Mouse (Mus musculus) kidney, adult 9 months (tissue): ENCODE data around the gene Bsn.

Source experiments
- DNase-seq: peaks from one replicate; pipeline ENCODE4 v3.0.0; 2022

The Bsn gene

DNA sequence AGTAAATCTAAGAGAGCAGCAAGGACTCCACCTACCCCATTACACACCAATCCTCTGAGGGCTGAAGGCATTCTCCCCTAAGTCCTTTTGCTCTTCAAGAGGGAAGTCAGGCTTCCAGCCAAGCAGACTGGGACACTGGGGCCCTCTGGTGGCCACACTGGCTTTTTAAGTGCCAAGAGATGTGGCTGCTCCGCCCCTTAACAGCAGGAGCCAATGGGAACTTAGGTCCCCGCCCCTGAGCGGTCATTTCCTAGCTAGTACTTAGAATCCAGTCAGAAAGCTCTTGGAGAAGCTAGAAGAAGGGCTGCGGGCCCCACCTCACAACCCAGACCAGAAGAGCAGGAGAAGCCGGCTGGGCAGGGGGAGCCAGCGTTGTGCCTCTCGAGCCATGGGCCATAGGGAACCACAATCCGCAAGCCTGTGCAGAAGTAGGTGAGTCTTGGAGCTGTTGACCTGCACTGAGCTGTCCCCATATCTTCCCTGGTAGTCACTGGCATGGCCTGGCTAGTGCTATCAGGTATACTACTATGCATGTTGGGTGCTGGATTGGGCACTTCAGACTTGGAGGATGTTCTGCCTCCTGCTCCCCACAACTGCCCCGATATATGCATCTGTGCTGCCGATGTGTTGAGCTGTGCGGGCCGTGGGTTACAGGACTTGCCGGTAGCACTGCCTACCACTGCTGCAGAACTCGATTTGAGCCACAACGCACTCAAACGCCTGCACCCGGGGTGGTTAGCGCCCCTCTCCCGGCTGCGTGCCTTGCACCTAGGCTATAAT, 137.1 kb downstream of the Bsn start, which contains the start of gene Amigo3:
TSS of gene Amigo3 (plus strand) at position 275 of the 780 bp plus-strand sequence.
- DNase-seq: peak; percentile 99

- no peak for DNase-seq
Observed at GRCm38 (mm10) chr9:108052411-108052810, 137.8 kb downstream of the Bsn start.

DNA sequence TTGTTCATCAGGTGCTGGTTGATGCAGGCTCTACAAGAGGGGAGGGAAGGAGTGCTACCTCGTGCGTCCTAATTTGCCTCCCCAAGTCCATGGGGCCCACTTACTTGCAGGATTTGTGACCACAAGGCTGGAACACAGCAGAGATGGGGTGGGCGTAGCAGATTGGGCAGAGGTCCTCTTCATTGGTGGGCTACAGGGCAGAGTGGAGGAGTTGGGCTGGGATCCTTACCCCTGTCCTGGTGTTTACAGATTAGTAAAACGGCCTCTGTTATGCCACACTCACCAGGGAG, 138.3 kb downstream of the Bsn start:
- no peak for DNase-seq

GRCm38 (mm10) chr9:108051184-108051930, 138.8 kb downstream of the Bsn start:
- DNase-seq: no peak

DNA sequence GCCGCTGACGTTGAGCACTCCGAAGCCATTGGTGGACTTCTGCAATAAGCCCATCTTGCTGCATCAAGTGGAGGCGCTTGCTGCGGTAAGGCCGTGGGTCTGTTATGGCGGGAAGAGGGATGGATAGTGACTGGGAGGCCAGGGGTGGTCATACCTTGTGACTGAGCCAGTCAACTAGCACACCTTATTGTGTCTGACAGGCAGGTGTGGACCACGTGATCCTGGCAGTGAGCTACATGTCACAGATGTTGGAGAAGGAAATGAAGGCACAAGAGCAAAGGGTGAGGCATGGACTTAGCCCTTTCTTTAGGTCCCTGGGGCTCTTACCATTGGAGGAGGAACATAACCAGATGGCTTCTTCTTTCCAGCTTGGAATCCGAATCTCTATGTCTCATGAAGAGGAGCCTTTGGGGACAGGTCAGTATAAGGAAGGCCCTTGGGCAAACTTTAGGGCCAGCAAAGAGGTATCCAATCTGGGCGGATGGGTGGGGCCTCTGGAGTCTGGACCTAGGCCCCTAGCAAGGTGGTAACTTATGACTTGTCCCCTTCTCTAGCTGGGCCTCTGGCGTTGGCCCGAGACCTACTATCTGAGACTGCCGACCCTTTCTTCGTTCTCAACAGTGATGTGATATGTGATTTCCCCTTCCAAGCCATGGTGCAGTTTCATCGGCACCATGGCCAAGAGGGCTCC, 140.5 kb downstream of the Bsn start:
- DNase-seq: no peak

- DNase-seq: peak; percentile 98
Observed at GRCm38 (mm10) chr9:108049016-108049455, 141.1 kb downstream of the Bsn start, which contains the start of gene Gmppb. Gene Gmppb, plus strand, starts transcription at chr9:108049242.

DNA sequence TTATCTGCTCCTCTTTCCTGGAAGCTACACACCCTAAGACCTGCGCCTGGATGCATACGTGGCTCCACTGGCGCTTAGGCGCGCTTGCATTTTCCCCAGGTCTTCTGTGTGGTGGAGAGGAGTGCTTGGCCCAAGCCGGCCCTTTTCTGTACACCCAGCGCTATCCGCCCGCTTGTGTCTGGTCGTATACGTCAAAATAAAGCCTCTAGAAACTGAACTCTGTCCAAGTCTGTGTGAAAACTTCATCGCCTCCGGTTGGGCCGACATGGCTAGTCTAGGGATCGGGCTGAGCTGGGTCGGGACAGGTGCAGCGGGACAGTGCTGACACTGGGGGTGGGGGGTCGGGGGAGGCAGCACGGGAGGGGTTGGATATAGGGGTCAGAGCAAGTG, 141.6 kb downstream of the Bsn start:
- no peak for DNase-seq

- no peak for DNase-seq
Observed at GRCm38 (mm10) chr9:108047601-108048565, 142.3 kb downstream of the Bsn start.

DNA sequence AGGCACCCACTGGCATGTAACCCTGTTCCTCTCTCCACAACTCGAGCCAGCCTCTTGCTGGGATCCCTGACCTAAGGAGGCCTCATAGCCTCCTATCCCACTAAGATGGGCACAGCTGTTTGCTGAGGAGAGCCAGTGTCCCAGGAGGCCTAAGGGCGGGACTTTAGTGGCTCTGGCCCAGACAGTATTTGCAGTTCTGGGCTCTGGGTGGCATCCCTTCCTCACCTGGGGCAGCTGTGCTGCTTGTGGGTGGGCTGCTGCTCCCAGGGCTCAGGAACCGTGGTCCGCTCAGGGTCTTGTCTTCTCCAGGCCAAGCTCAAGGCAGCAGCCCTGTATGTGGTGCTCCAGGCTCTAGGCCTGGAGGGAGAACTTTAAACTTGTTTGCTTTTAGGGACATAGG, 143.6 kb downstream of the Bsn start:
- DNase-seq: no peak
